Mouse (Mus musculus) heart, adult 8-10 months (tissue): ENCODE results near the gene Olfr1463. TPM values are rescaled to one million over a fixed set of nuclear protein-coding genes. Genes with fewer than 3 reads are reported as not detected.

ENCODE experiments used
- DNase-seq: peaks from one replicate; pipeline ENCODE4 v3.0.0; 2022; ENCODE audit warnings: low spot score
- total RNA-seq, 4 experiments: library from RNA; stranded (reverse); gene quantifications; 2 replicates each; pipeline ENCODE4 v1.2.4; 2022

The Olfr1463 gene
- not detected for total RNA-seq

DNA sequence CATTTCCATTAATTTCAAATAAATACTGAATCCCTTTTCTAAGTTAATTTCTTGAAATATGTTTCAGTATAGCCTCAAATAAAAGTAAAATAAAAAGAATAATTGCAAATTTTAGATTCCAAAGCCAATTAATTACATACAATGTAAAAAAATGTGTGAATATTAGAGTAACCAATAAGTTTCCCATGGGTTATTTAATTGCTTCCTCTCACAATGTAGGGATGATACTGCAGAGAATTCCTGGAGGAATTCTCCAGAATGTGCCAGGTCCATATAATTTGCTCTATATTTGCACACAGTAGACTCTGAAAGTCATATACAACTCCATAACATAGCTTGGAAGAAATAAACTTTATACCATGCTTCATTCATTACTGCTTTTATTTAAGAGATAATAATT, at the start of gene Olfr1463:
Olfr1463 (plus strand) TSS at position 301 of the 400 bp plus-strand sequence.
- no peak for DNase-seq

DNA sequence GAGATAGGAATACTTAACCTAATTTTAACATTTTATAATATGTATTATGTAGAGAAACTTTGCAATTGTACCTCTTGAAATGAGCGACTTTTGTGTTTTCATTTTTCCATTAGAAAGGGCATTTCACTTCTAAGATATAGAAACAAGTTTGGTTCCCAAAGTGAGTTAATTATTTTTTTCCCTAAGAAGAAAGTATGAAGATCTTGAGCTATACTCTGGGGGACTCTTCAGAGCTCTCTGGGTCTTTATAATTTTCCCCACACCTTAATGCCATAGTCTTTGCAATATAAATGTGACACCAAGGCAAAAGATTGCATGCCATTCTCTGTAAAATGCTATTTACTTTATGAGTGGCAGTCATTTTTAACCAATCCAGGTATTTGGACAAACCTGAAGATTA, 45.7 kb upstream of the Olfr1463 start, which contains the start of gene Olfr1462:
Olfr1462 (plus strand) TSS at position 301 of the 400 bp plus-strand sequence.
- DNase-seq: no peak

DNA sequence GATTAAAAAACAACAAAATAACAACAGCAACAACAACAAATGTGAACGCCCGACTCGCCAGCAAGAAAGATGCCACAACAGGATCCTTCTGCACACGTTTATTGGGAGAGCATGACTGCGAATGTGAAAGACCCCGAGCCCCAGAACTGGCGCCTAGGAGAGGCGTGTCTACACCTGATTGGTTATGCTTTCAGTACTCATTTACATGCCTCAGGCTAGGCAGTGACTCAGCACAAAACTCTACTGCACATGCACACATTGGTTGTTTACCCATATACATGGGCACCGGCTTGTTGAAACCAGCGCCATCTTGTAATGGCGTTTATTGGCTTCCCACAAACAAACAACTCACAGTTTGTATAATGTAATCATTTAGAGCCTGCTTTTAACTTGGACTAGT, 9.5 kb upstream of the Olfr1463 start:
- DNase-seq: no peak

Other genes starting within 250 kb of the Olfr1463 start
- not detected for gene Olfr1451, start 236.3 kb upstream of the Olfr1463 start, total RNA-seq
- gene Olfr1453, start 203.0 kb upstream of the Olfr1463 start, total RNA-seq: not detected
- gene Olfr1454, start 170.7 kb upstream of the Olfr1463 start, total RNA-seq: not detected
- gene Olfr1457, start 133.4 kb upstream of the Olfr1463 start, total RNA-seq: not detected
- not detected for gene Olfr1458, start 124.6 kb upstream of the Olfr1463 start, total RNA-seq
- under 1 TPM in 2 of 4 experiments, not detected in 2; 0.05 to 0.09 TPM for gene Olfr1459, start 81.8 kb upstream of the Olfr1463 start, total RNA-seq
- gene Olfr1461, start 68.3 kb upstream of the Olfr1463 start, total RNA-seq: not detected
- not detected for gene Olfr1462, start 45.6 kb upstream of the Olfr1463 start, total RNA-seq
- gene Olfr1465, start 84.2 kb downstream of the Olfr1463 start, total RNA-seq: not detected
- gene Olfr1466, start 107.5 kb downstream of the Olfr1463 start, total RNA-seq: not detected
- gene Olfr1467, start 130.9 kb downstream of the Olfr1463 start, total RNA-seq: not detected
- not detected for gene Olfr1469, start 176.5 kb downstream of the Olfr1463 start, total RNA-seq
- gene Olfr1471, start 212.1 kb downstream of the Olfr1463 start, total RNA-seq: not detected
- not detected for gene Olfr1472, start 224.8 kb downstream of the Olfr1463 start, total RNA-seq
- not detected for gene Olfr1474, start 238.2 kb downstream of the Olfr1463 start, total RNA-seq
- gene Olfr1475, start 248.9 kb downstream of the Olfr1463 start, total RNA-seq: not detected